Mouse (Mus musculus): ENCODE measurements at regions not wholly inside any gene's neighbourhood (a gene's known extent, or its start where the extent isn't known, plus 50 kb on each side); places are given as distances from the start of the nearest gene placed in this dataset.

DNA sequence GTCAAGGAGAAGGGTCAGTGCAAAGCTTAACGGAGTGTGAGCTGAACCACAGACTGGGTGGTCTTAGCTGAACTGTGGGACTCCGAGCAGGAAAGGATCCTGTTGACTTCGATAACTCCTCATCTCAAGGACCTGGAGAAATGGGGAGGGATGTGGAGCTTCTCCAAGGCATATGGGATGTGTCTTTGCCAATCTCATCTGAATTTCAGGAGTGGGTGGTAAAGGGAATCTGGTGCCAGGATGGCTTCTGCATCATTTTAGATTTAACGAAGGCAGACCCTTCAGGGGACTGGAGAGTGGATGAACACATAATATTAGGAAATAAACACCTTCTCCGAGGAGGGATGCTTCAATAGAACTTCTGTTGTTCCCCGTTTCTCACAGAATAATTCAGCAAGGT lies 416.9 kb upstream of the Xylt1 start:
- TF ChIP-seq CTCF (IDR thresholded peaks at IDR 0.05; ENCODE audit: low read depth, low read length): no peak
- no peak for TF ChIP-seq TAL1 (conservative IDR thresholded peaks at IDR 0.05; ENCODE audit: low read depth, low read length)
- no peak for TF ChIP-seq GATA2 (IDR thresholded peaks at IDR 0.05; ENCODE audit: borderline replicate concordance, low read depth, low read length)
- no peak for TF ChIP-seq GATA1 (IDR thresholded peaks at IDR 0.05; ENCODE audit: borderline replicate concordance, low read length)
